Mouse (Mus musculus) cerebellum, adult 2 months (tissue): ENCODE data around the gene Duoxa1. TPM values are rescaled to one million over a fixed set of nuclear protein-coding genes. Genes with fewer than 3 reads are reported as not detected.

Source experiments
- DNase-seq, 2 experiments: peaks; one replicate each; pipeline ENCODE4 v3.0.0; 2021
- H3K27ac ChIP-seq: fragments of 200-500 bp; 2 replicates; pipeline ENCODE4 v1.5.1; 2012; ENCODE audit warnings: low read length, control low read depth, inconsistent platforms; ENCODE audit not compliant: insufficient read depth
- H3K27me3 ChIP-seq: fragments of 200-500 bp; 2 replicates; pipeline ENCODE4 v1.6.1; 2012; ENCODE audit warnings: inconsistent platforms, mild to moderate bottlenecking, low read length, moderate library complexity; ENCODE audit not compliant: control insufficient read depth, insufficient read depth
- H3K4me1 ChIP-seq: fragments of 200-500 bp; 2 replicates; pipeline ENCODE4 v1.6.1; 2011; ENCODE audit warnings: low read length; ENCODE audit not compliant: control insufficient read depth, insufficient read depth
- H3K4me3 ChIP-seq: fragments of 200-500 bp; replicated peaks from 2 replicates; pipeline ENCODE3; 2011; ENCODE audit warnings: mild to moderate bottlenecking, low read depth, low read length, control low read depth; ENCODE audit not compliant: insufficient read depth
- CTCF ChIP-seq: fragments of 200-500 bp; IDR thresholded peaks from 2 replicates; pipeline ENCODE4 v1.5.1; 2011; ENCODE audit warnings: low read depth, mild to moderate bottlenecking, control low read depth, low read length, moderate library complexity, borderline replicate concordance; ENCODE audit not compliant: insufficient read depth
- POLR2A ChIP-seq: fragments of 200-500 bp; IDR thresholded peaks from 2 replicates; pipeline ENCODE4 v1.6.1; 2011; ENCODE audit warnings: low read length, control low read depth, borderline replicate concordance; ENCODE audit not compliant: insufficient read depth
- WGBS: fragments of 180-500 bp; shearing (Covaris S2); methylation state at CpG from one replicate; pipeline ENCODE4 v1.1.7; 2018; 5-methylcytosine and 5-hydroxymethylcytosine counted together
- polyA plus RNA-seq: library from polyadenylated mRNA; depleted of rRNA; stranded (reverse); fragments of >200 nt; gene quantifications from 2 replicates; pipeline ENCODE4 v1.2.3, GENCODE M21; 2012

The Duoxa1 gene
- polyA plus RNA-seq, 1 experiment, result not detected

DNA sequence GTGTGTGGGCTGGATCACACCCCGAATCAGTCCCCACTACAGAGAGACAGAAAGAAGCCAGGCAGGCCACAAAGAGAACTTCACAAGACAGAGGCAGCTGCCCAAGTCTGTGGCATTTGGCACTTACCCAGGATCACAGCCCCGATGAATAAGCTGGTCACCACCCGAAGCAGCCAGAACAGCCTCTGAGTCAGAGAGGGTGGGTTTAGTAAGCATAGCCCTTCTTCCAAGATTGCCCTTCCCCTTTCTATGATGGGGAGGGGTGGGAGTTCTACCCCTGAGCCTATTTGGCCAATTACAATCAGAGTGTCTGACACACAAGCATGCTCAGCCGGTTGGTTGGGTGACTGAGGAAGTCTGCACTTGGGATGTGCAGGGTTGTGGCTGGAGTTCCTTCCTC, 7.3 kb downstream of the Duoxa1 start:
- Histone ChIP-seq H3K4me1 (peaks cover 4% of the 10 kb centered on the region; the same call in 1 of the 2 replicates), H3K27me3 (no peaks in the 10 kb centered on the region), H3K27ac (no peak overlapping the region), H3K4me3 (no peak overlapping the region)
- DNase-seq, result no peak
- TF ChIP-seq POLR2A (no peak), CTCF (no peak)
- WGBS, result 8% methylated on average over 4 of the region's 4 CpGs

DNA sequence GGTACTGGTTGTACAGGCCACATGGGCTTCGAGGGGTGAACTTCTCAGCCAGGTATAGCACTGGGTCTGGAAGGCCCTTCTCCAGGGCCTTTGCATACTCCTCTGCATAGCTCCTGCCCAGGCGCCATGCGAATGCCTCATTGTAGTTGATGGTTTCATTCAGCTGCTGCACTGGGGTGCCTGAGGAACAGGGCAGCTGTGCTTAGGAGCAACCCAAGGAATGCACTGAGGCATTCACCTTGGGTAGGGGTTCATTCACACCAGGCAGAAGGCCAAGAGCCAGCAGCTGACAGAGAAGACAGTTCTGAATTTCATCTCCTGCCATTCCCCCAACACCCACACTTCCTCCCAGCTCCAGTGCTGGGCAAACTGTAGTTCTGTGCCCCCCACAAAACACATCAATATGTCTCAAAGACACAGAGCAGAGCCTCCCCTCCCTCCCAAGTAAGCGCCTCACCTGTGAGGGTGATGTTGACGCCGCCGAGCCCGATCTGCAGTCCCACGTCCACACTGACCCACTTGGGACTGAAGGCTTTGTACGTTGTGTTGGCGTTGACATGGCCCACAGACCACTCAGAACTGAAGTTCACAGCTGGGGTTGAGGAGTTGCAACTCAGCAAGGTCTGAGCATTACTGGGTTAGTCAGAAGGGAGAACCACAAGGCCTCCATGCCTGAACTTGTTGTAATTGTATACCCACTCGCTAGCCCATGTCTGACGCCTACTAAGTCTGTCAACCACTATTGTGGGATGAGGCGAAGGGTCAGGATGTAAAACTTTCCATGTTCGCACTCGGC, 8.2 kb downstream of the Duoxa1 start:
- Histone ChIP-seq H3K4me3 (no peak overlapping the region), H3K27me3 (no peaks in the 10 kb centered on the region), H3K4me1 (peaks cover 7% of the 10 kb centered on the region; the same call in 1 of the 2 replicates), H3K27ac (no peak overlapping the region)
- WGBS, result 92% methylated on average over 16 of the region's 16 CpGs
- DNase-seq, result no peak
- TF ChIP-seq POLR2A, result no peak
- no peak for TF ChIP-seq CTCF

DNA sequence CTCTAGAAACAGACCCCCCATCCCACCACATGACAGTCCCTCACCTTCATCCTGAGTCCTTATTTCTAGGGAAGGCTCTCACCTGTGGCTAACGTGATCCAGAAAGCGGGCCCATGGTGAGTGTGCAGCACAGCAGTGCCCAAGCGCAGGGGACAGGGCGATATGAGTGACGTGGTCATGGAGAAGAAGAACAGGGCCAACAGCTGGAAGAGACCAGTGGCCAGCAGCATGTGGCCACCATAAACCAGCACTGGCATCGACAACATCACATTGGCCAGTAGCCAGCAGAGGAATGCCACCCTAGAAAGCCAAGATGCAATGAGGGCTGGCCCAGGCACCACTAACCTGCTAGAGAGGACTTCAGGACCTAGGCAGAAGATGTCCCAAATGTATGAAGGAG, 9.0 kb downstream of the Duoxa1 start:
- DNase-seq, result no peak
- Histone ChIP-seq H3K4me1 (peaks cover 7% of the 10 kb centered on the region; the same call in 1 of the 2 replicates), H3K27me3 (no peaks in the 10 kb centered on the region; the same call in 1 of the 2 replicates), H3K4me3 (no peak overlapping the region), H3K27ac (no peak overlapping the region)
- 66% methylated on average over 6 of the region's 6 CpGs for WGBS
- TF ChIP-seq POLR2A, result no peak
- no peak for TF ChIP-seq CTCF

DNA sequence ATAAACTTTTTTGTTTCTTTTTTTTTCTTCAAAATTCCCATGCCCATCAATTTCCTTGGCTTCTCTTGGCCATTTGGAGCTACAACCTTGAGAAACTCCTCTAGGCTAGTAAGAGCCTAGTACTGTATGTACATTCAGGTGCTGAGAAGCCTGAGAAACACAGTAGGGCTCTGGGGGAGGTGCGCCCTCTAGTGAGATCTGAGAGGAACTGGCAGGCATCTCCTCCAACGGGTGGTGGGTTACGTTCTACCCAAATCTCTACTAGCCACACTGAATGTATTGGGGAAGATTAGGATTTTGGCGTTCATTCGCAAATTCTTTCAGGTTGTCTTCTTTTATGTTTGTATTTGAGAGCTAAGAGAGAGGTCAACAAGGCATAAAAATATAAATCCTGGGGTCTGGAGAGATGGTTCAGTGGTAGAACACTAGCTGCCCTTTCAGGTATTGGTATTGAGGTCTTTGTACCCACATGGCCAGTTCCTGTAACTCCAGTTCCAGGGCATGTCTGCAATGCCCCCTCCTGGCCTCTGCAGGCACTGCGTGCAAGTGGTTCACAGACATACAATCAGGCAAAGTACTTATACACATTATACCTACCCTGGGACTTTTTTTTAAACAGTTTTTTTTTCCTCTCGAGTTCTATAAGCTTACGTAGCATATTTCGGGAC, 10.8 kb downstream of the Duoxa1 start:
- peak; percentile 62 to 63 for DNase-seq
- Histone ChIP-seq H3K4me1 (peaks cover 17% of the 10 kb centered on the region), H3K27me3 (no peaks in the 10 kb centered on the region; the same call in 1 of the 2 replicates), H3K4me3 (no peak overlapping the region), H3K27ac (no peak overlapping the region)
- WGBS, result 20% methylated on average over 9 of the region's 9 CpGs
- TF ChIP-seq CTCF (peak; percentile 77), POLR2A (no peak)

DNA sequence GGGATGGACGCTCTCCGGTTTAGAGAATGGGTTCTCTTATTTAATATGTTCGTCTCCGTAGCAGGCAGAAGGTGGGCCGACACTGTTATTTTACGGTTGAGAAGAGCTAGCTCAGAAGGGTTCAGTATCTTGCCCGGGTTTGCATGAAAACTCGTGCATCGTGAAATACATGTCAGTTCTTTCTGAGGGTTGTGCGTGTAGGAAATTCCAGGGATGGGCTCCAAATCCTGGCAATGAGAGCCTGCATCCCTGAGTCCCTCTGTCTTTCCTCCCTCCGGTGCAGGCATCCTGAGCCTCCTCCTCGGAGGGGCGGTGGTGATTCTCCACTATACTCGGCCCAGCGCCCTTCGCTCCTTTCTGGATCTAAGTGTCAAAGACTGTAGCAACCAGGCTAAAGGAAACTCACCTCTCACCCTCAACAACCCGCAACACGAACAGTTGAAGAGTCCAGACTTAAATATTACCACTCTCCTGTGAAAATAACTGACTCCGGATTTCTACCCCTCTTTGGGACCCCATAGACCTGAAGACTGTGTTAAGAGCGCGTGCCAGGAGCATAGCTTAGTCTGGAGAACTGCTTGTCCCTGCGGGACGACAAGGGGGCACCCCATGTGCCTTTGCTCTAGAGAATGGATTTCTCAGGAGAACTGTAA, 11.5 kb downstream of the Duoxa1 start:
- Histone ChIP-seq H3K27me3 (no peaks in the 10 kb centered on the region; the same call in 1 of the 2 replicates), H3K4me1 (peaks cover 17% of the 10 kb centered on the region), H3K4me3 (peak overlapping the region; percentile 19), H3K27ac (no peak overlapping the region)
- DNase-seq, result no peak
- TF ChIP-seq POLR2A (no peak), CTCF (no peak)
- 7% methylated on average over 23 of the region's 23 CpGs for WGBS

DNA sequence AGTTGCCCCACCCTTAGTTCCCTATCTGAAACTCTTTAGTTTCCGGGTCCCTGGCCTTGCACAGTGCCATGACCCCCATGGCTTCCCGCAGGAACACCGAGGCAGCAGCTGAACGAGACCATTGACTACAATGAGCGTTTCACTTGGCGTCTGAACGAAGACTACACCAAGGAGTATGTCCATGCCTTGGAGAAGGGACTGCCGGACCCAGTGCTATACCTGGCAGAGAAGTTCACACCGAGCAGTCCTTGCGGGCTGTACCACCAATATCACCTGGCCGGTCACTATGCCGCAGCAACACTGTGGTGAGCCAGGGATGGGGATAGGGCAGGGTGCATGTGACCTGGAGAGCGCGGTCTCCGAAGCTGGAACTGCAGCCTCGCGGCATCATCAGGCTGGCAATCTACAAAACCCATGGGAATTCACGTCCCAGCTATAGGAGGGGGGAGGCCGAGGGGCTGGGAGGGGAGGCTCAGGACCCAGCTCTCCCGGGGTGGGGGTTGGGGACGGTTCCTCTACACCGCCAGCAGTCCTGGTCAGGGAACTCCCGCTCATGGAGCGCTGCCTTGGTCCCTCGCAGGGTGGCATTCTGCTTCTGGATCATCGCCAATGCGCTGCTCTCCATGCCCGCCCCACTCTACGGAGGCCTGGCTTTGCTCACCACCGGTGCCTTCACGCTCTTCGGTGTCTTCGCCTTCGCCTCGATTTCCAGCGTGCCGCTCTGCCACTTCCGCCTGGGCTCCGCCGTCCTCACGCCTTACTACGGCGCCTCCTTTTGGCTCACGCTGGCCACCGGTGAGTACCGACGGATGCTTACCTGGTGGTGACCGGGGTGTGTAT, 12.2 kb downstream of the Duoxa1 start:
- Histone ChIP-seq H3K27me3 (no peaks in the 10 kb centered on the region; the same call in 1 of the 2 replicates), H3K4me3 (peak overlapping the region; percentile 19), H3K27ac (no peak overlapping the region), H3K4me1 (peaks cover 17% of the 10 kb centered on the region)
- DNase-seq, result peak; percentile 43 to 58
- TF ChIP-seq CTCF, result no peak
- TF ChIP-seq POLR2A, result no peak
- under 1% methylated on average over 48 of the region's 48 CpGs for WGBS

DNA sequence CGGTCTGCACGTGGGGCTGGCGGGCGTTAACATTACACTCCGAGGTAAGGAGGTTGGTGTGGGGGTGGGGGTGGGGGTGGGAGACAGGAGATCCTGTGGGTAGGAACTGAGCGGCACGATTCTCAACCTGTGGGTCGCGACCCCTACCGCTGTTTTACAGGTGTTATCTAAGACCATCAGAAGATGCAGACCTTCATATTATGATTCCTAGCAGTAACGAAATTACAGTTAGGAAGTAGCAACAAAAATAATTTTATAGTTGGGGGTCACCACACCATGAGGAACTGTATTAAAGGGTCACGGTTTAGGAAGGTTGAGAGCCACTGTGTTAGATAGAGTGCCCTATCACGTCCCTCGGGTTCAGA, 12.9 kb downstream of the Duoxa1 start:
- H3K4me1 ChIP-seq, result peaks cover 17% of the 10 kb centered on the region
- no peak overlapping the region for H3K4me3 ChIP-seq
- H3K27me3 ChIP-seq, result no peaks in the 10 kb centered on the region; the same call in 1 of the 2 replicates
- no peak for DNase-seq
- no peak overlapping the region for H3K27ac ChIP-seq
- 25% methylated on average over 14 of the region's 14 CpGs for WGBS
- TF ChIP-seq POLR2A, result no peak
- TF ChIP-seq CTCF, result no peak
